Mouse (Mus musculus): Measurements from ENCODE around the gene Ahctf1. TPM values are rescaled to one million over a fixed set of nuclear protein-coding genes. Genes with fewer than 3 reads are reported as not detected.
"Not testable (repeated sequence)": the region's sequence is repeated elsewhere in the genome, so short reads cannot be mapped to it uniquely, and the experiment has no call there.

Ahctf1 gene
- polyA plus RNA-seq, 1 experiment from 2014 or later, result 34.8 TPM

DNA sequence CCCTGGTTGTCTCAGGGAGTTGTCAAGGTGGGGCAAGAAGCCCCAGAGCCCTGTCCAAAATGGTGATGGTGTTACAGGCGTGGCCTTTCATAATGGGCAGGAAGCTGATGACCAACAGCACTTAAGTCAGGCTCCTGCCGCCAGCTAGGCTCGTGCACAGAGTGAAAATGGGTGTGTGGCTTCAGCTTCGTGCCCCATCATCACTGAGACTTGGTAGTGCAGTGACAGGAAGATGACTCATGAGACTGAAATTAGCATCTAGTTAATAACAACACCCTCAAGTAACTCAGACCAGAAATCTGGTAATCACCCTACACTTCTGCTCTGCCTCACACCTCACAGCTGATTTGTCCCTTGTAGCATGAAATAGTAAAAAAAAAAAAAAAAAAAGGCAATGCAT is 25.4 kb upstream of the Ahctf1 start:
- Histone ChIP-seq H3K4me1 (no peaks in the 10 kb centered on the region), H3K4me3 (no peak overlapping the region), H3K9ac (replicated peaks) (no peak overlapping the region), H3K36me3 (no peaks in the 10 kb centered on the region), H3K9me3 (no peaks in the 10 kb centered on the region), H3K4me2 (replicated peaks) (no peak overlapping the region), H3K27me3 (no peaks in the 10 kb centered on the region), H3K27ac (replicated peaks) (no peak overlapping the region)
- ATAC-seq (ENCODE audit: low FRiP score, low read depth), result no peak
- 83% methylated on average over 4 of the region's 4 CpGs for WGBS

- no peaks in the 10 kb centered on the region for H3K4me1 ChIP-seq
- no peak overlapping the region for H3K4me3 ChIP-seq
- H3K4me2 ChIP-seq (replicated peaks), result no peak overlapping the region
- H3K9ac ChIP-seq (replicated peaks), result no peak overlapping the region
- 92% methylated on average over 5 of the region's 5 CpGs for WGBS
- H3K36me3 ChIP-seq, result no peaks in the 10 kb centered on the region
- H3K9me3 ChIP-seq, result no peaks in the 10 kb centered on the region
- no peaks in the 10 kb centered on the region for H3K27me3 ChIP-seq
- no peak for ATAC-seq (ENCODE audit: low FRiP score, low read depth)
- H3K27ac ChIP-seq (replicated peaks), result no peak overlapping the region
Measured at GRCm38 (mm10) chr1:179828051-179828450, 24.6 kb upstream of the Ahctf1 start.

DNA sequence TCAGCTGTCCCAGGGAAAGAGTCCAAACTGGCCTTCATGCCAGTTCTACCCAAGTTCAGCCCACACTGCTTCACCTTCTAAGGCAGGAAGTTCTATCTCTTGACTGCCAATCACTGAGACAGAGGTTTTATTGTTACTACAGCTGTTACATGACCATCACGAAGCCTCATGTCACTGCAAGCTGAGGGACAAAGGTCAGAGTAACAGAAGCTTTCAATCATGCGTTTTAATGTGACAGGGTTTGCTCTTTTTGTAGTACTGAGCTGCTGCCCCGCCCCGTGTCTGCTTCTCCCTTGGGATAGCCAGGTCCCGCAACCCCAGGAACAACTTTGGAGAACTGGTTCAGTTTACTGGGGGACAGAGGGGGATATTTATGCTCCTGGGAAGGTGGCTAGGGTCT is 21.1 kb upstream of the Ahctf1 start:
- H3K4me2 ChIP-seq (replicated peaks), result no peak overlapping the region
- WGBS, result 69% methylated on average over 5 of the region's 5 CpGs
- no peaks in the 10 kb centered on the region for H3K36me3 ChIP-seq
- H3K4me1 ChIP-seq, result no peaks in the 10 kb centered on the region
- H3K4me3 ChIP-seq, result no peak overlapping the region
- H3K27me3 ChIP-seq, result no peaks in the 10 kb centered on the region
- no peak overlapping the region for H3K27ac ChIP-seq (replicated peaks)
- ATAC-seq (ENCODE audit: low FRiP score, low read depth), result no peak
- no peak overlapping the region for H3K9ac ChIP-seq (replicated peaks)
- H3K9me3 ChIP-seq, result no peaks in the 10 kb centered on the region

DNA sequence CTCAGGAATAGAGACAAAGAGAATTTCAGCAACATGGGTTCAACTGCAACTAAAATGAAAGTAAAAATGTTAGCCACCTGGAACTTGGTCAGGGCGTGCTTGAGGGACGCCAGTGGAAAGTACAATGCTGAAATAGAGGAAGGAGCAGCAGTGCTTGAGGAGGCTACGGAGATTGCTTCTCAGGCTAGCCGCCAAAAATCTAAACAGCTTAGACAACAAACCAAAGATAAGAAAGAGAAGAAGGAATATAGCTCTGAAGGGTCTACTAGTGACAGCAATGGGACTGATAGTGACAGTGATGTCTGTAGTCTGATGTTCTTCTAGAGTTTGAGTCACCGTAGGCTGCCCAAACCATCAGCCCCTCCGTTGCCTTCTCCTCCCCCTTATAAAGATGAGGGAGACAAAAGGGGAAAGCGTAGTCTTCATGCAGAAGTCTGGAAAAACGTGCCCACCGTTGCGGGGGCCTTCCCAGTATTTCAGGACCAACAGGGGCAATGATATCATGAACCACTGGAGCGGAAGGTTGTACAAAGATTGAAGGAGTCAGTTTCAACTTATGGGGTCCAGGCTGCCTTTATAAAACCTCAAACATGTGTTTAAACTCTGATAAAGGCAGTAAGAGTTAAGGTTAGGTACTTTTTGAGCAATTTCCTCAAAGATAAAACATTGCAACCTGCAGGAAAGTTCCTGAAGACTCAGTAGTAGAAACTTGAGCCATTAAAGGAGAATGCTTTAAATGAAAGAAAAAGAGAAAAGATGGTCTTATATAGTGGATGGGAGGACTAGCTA is 15.2 kb upstream of the Ahctf1 start:
- H3K27me3 ChIP-seq; H3K9me3 ChIP-seq; H3K27ac ChIP-seq (replicated peaks); H3K36me3 ChIP-seq; H3K9ac ChIP-seq (replicated peaks); ATAC-seq (ENCODE audit: low FRiP score, low read depth); H3K4me1 ChIP-seq; H3K4me3 ChIP-seq; H3K4me2 ChIP-seq (replicated peaks): not testable (repeated sequence)
- WGBS, result 89% methylated on average over 11 of the region's 11 CpGs

DNA sequence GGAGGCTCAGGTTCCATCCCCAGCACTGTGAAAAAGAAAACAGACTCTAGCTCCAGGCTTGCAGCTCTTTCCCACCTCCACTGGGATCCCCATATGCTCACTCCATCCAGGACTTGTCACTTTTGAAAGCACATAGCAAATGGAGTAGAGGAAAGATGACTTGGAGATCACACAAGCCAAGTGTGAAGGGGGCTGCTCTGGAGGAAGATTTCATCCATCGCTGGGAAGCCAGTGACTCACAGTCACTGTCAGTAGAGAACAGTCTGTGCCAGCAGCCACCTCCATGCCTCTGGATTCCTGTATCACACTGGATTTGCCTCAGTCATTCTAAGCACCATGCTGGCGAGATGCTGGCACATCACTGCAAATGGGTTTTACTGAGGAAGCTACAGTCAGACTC is 11.1 kb upstream of the Ahctf1 start:
- Histone ChIP-seq H3K4me1 (no peaks in the 10 kb centered on the region), H3K9me3 (no peaks in the 10 kb centered on the region), H3K4me2 (replicated peaks) (no peak overlapping the region), H3K27ac (replicated peaks) (no peak overlapping the region), H3K4me3 (no peak overlapping the region), H3K36me3 (no peaks in the 10 kb centered on the region), H3K9ac (replicated peaks) (no peak overlapping the region), H3K27me3 (no peaks in the 10 kb centered on the region)
- ATAC-seq (ENCODE audit: low FRiP score, low read depth), result no peak
- 93% methylated on average over 2 of the region's 2 CpGs for WGBS

GRCm38 (mm10) chr1:179813385-179813784 is 9.9 kb upstream of the Ahctf1 start:
- no peak for ATAC-seq (ENCODE audit: low FRiP score, low read depth)
- no peak overlapping the region for H3K4me2 ChIP-seq (replicated peaks)
- no peaks in the 10 kb centered on the region for H3K9me3 ChIP-seq
- no peak overlapping the region for H3K4me3 ChIP-seq
- no peak overlapping the region for H3K27ac ChIP-seq (replicated peaks)
- WGBS, result 58% methylated on average over 2 of the region's 2 CpGs
- H3K36me3 ChIP-seq, result no peaks in the 10 kb centered on the region
- no peak overlapping the region for H3K9ac ChIP-seq (replicated peaks)
- no peaks in the 10 kb centered on the region for H3K27me3 ChIP-seq
- no peaks in the 10 kb centered on the region for H3K4me1 ChIP-seq

- Histone ChIP-seq H3K4me1 (no peaks in the 10 kb centered on the region), H3K4me2 (replicated peaks) (no peak overlapping the region), H3K27me3 (no peaks in the 10 kb centered on the region), H3K36me3 (no peaks in the 10 kb centered on the region), H3K27ac (replicated peaks) (no peak overlapping the region), H3K9me3 (no peaks in the 10 kb centered on the region), H3K9ac (replicated peaks) (no peak overlapping the region), H3K4me3 (no peak overlapping the region)
- no peak for ATAC-seq (ENCODE audit: low FRiP score, low read depth)
- 80% methylated on average over 3 of the region's 3 CpGs for WGBS
Measured at GRCm38 (mm10) chr1:179808300-179808699, 4.8 kb upstream of the Ahctf1 start.

DNA sequence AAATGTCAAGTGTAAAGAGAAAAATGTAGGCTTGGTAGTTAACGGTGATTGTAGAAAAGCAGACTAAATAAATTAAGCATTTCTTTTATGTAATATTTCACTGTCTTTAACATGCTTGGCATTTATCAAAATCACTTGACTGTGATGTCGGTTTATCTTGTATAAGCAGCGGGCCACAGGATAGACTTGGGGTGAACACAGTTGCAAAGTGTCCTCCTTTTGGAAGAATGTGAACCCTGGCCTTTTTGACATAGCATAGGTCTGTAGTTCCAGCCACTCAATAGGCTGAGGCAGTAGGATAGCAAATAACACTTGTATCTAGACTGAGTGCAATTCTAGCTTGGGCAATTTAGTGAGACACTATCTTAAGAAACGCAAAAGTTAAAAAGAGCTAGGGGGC is 4.0 kb upstream of the Ahctf1 start:
- Histone ChIP-seq H3K36me3 (no peaks in the 10 kb centered on the region), H3K9ac (replicated peaks) (no peak overlapping the region), H3K4me2 (replicated peaks) (no peak overlapping the region), H3K9me3 (no peaks in the 10 kb centered on the region), H3K4me3 (no peak overlapping the region), H3K27ac (replicated peaks) (no peak overlapping the region), H3K4me1 (peaks cover 2% of the 10 kb centered on the region), H3K27me3 (no peaks in the 10 kb centered on the region)
- 90% methylated on average over 4 of the region's 4 CpGs for WGBS
- no peak for ATAC-seq (ENCODE audit: low FRiP score, low read depth)

DNA sequence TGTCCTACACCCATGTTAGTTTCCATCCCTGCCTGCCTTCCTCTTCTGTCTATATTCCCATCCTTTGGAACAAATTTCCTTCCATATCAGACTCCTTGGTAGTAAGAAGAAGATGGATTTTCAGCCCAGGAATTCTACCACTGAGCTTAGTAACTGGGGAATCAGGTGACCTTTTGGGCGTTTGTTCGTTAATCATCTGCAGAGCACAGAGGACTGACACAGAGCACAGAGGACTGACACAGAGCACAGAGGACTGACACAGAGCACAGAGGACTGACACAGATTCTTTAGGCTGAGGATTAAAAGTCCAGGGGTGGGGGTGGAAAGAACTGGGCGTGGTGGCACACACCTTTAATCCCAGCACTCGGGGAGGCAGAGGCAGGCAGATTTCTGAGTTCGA is 2.3 kb upstream of the Ahctf1 start:
- H3K9me3 ChIP-seq, result no peaks in the 10 kb centered on the region
- H3K9ac ChIP-seq (replicated peaks), result no peak overlapping the region
- H3K36me3 ChIP-seq, result no peaks in the 10 kb centered on the region
- H3K27me3 ChIP-seq, result no peaks in the 10 kb centered on the region
- H3K4me1 ChIP-seq, result peaks cover 16% of the 10 kb centered on the region
- no peak for ATAC-seq (ENCODE audit: low FRiP score, low read depth)
- WGBS, result 87% methylated on average over 5 of the region's 5 CpGs
- H3K27ac ChIP-seq (replicated peaks), result no peak overlapping the region
- no peak overlapping the region for H3K4me3 ChIP-seq
- H3K4me2 ChIP-seq (replicated peaks), result no peak overlapping the region

GRCm38 (mm10) chr1:179804140-179804881 is 831 bp upstream of the Ahctf1 start:
- Histone ChIP-seq H3K4me2 (replicated peaks) (peak overlapping the region; percentile 82), H3K36me3 (no peaks in the 10 kb centered on the region), H3K4me1 (peaks cover 16% of the 10 kb centered on the region), H3K27me3 (no peaks in the 10 kb centered on the region), H3K9me3 (no peaks in the 10 kb centered on the region), H3K9ac (replicated peaks) (peak overlapping the region; percentile 43; the same call in 1 of the 2 replicates), H3K4me3 (peak overlapping the region; percentile 94), H3K27ac (replicated peaks) (peak overlapping the region; percentile 95)
- 37% methylated on average over 11 of the region's 11 CpGs for WGBS
- ATAC-seq (ENCODE audit: low FRiP score, low read depth), result no peak; the same call in 1 of the 2 replicates

DNA sequence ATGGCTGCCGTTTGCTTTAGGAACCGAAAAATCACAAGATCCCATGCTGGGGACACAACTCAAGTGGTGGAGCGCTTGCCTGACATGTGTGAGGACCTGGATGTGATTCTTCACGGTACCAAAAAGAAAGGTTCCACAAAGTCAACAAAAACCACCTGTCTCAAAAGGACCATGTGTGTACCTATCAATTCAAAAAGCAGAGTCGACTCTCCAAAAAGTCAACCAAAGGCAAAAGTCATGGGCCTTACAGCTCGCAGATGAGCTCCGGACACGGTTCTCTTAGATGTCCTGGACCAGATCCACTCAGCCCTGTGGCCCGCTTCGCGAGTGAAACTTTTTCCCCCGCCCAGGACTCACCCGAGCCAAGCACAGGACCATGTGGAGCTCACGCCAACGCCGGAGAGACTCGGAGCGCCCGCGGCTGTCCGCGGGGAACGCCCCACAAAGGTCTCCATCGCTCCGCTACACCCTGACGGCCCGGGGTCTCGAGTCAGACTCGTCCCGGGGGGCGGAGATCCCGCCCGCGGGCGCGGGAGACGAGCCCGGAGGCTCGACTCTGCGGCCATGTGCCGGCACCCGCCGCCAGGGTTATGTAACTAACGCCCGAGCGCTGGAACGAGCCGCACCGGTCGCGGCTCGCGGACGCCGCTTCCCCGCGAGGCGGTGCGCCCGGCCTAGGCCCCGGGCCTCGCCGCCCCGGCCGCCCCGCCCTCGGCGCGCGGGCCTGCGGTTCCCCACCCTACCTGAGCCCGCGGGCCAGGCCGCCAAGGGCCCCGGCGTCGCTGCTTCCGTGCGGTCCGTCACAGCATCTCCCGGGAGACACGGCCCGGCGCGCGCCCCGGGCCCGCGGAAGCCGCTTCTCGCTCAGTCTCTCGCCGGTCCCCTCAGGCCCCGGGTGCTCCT is 619 bp downstream of the Ahctf1 start, which contains the start of gene Gm10518:
Gm10518 (plus strand) TSS at position 767 of the 903 bp plus-strand sequence.
- Histone ChIP-seq H3K9ac (replicated peaks) (peak within 1 kb of the TSS; percentile 95), H3K27ac (replicated peaks) (peak within 1 kb of the TSS; percentile 95), H3K4me3 (peak within 1 kb of the TSS; percentile 94), H3K27me3 (no peaks in the 10 kb centered on the region), H3K36me3 (peaks cover 10% of the 10 kb centered on the region), H3K4me2 (replicated peaks) (peak within 1 kb of the TSS; percentile 82), H3K4me1 (peaks cover 16% of the 10 kb centered on the region), H3K9me3 (no peaks in the 10 kb centered on the region)
- under 1% methylated on average over 92 of the region's 94 CpGs for WGBS
- ATAC-seq (ENCODE audit: low FRiP score, low read depth), result peak; percentile 79

- Histone ChIP-seq H3K4me1 (peaks cover 16% of the 10 kb centered on the region), H3K27ac (replicated peaks) (no peak overlapping the region), H3K27me3 (no peaks in the 10 kb centered on the region), H3K9me3 (no peaks in the 10 kb centered on the region), H3K9ac (replicated peaks) (no peak overlapping the region), H3K36me3 (peaks cover 40% of the 10 kb centered on the region), H3K4me2 (replicated peaks) (no peak overlapping the region), H3K4me3 (no peak overlapping the region)
- no peak for ATAC-seq (ENCODE audit: low FRiP score, low read depth)
Measured at GRCm38 (mm10) chr1:179798794-179799193, 4.7 kb downstream of the Ahctf1 start.
